Mouse (Mus musculus) limb, embryonic 14.5 days (tissue): Measurements from ENCODE around the gene Tomm34. TPM values are rescaled to one million over a fixed set of nuclear protein-coding genes. Genes with fewer than 3 reads are reported as not detected.

Experiments
- ATAC-seq: fragments of 200-750 bp; cut with Nextera tagmentation; 2 replicates; pipeline ENCODE4 v1.8.0; 2017; ENCODE audit warnings: low read depth, moderate number of reproducible peaks, moderate TSS enrichment; ENCODE audit not compliant: low FRiP score
- DNase-seq: peaks from one replicate; pipeline ENCODE4 v3.0.0-alpha.2; 2015; ENCODE audit warnings: low spot score
- H3K27ac ChIP-seq: fragments of 300-500 bp; sonication (generic); replicated peaks from 2 replicates; pipeline ENCODE4 v1.5.1; 2014; ENCODE audit warnings: low read depth, mild to moderate bottlenecking, low read length, moderate library complexity, mixed read lengths
- H3K27me3 ChIP-seq: fragments of 300-500 bp; sonication (generic); 2 replicates; pipeline ENCODE4 v1.6.1; 2014; ENCODE audit warnings: low read length, mixed read lengths; ENCODE audit not compliant: control insufficient read depth, insufficient read depth
- H3K36me3 ChIP-seq: fragments of 300-500 bp; sonication (generic); 2 replicates; pipeline ENCODE4 v1.6.1; 2014; ENCODE audit warnings: mild to moderate bottlenecking, low read length, moderate library complexity, mixed read lengths; ENCODE audit not compliant: control insufficient read depth, insufficient read depth
- H3K4me1 ChIP-seq: fragments of 300-500 bp; sonication (generic); 2 replicates; pipeline ENCODE4 v1.6.1; 2014; ENCODE audit warnings: antibody characterized with exemption, low read length, mixed read lengths; ENCODE audit not compliant: control insufficient read depth, insufficient read depth
- H3K4me2 ChIP-seq: fragments of 300-500 bp; sonication (generic); replicated peaks from 2 replicates; pipeline ENCODE4 v1.6.1; 2014; ENCODE audit warnings: low read depth, mild to moderate bottlenecking, low read length, moderate library complexity; ENCODE audit not compliant: severe bottlenecking
- H3K4me3 ChIP-seq: fragments of 300-500 bp; sonication (generic); replicated peaks from 2 replicates; pipeline ENCODE4 v1.5.1; 2014; ENCODE audit warnings: low read length
- H3K9ac ChIP-seq: fragments of 300-500 bp; sonication (generic); 2 replicates; pipeline ENCODE4 v1.6.1; 2014; ENCODE audit warnings: mild to moderate bottlenecking, low read depth, low read length, moderate library complexity; ENCODE audit not compliant: severe bottlenecking
- H3K9me3 ChIP-seq: fragments of 300-500 bp; sonication (generic); 2 replicates; pipeline ENCODE4 v1.6.1; 2016; ENCODE audit warnings: low read length; ENCODE audit not compliant: control insufficient read depth
- POLR2A ChIP-seq: fragments of 200-500 bp; IDR thresholded peaks from 2 replicates; pipeline ENCODE4 v1.8.0; 2012; ENCODE audit warnings: inconsistent platforms, mild to moderate bottlenecking, moderate library complexity, borderline replicate concordance; ENCODE audit not compliant: insufficient read depth, insufficient read length; ENCODE audit errors: extremely low read depth
- WGBS: fragments of 180-500 bp; shearing (Covaris S2); extraction: QIAGEN DNeasy Blood & Tissue Kit; methylation state at CpG from one replicate; pipeline ENCODE4 v1.1.7; 2014; 5-methylcytosine and 5-hydroxymethylcytosine counted together
- polyA plus RNA-seq, 2 experiments: library from polyadenylated mRNA; depleted of rRNA in 1 of 2; stranded (reverse) in 1 of 2; unstranded in 1 of 2; fragments of >200 nt; fragmentation: Nextera tagmentation in 1 of 2; extraction: Ambion mirVana in 1 of 2; gene quantifications; 2 replicates each; pipeline versions ENCODE4 v1.2.1 to v1.2.3; 2012 to 2014

Gene Tomm34
- polyA plus RNA-seq, 2 experiments = 39.1 to 50.1 TPM

DNA sequence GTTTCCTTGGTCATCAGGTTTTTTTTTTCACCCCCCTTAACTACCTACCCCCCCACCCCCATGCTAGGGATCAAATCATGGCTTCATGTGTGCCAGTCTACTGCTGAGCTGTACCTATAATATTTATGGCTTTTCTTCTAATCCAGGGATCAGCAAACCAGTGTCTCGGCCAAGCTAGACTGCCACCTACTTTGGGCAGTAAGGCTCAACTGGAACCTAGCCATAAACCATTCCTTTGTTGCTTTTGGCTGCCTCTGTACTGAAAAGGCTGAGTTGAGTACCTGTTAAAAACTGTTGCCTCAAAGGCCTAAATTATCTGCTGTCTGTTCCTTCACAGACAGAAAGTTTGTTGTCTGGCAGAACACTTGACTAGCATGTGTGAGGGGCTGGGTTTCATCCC, 31.0 kb upstream of the Tomm34 start:
- peaks cover 52% of the 10 kb centered on the region for H3K36me3 ChIP-seq
- H3K4me1 ChIP-seq = peaks cover 7% of the 10 kb centered on the region; the same call in 1 of the 2 replicates
- H3K27me3 ChIP-seq = no peaks in the 10 kb centered on the region
- 64% methylated on average over 1 of the region's 1 CpGs for WGBS
- no peak overlapping the region for H3K27ac ChIP-seq
- H3K9ac ChIP-seq = no peak overlapping the region
- DNase-seq (no peak), ATAC-seq (no peak)
- no peaks in the 10 kb centered on the region for H3K9me3 ChIP-seq
- no peak overlapping the region for H3K4me3 ChIP-seq
- no peak overlapping the region for H3K4me2 ChIP-seq
- TF ChIP-seq POLR2A = no peak

DNA sequence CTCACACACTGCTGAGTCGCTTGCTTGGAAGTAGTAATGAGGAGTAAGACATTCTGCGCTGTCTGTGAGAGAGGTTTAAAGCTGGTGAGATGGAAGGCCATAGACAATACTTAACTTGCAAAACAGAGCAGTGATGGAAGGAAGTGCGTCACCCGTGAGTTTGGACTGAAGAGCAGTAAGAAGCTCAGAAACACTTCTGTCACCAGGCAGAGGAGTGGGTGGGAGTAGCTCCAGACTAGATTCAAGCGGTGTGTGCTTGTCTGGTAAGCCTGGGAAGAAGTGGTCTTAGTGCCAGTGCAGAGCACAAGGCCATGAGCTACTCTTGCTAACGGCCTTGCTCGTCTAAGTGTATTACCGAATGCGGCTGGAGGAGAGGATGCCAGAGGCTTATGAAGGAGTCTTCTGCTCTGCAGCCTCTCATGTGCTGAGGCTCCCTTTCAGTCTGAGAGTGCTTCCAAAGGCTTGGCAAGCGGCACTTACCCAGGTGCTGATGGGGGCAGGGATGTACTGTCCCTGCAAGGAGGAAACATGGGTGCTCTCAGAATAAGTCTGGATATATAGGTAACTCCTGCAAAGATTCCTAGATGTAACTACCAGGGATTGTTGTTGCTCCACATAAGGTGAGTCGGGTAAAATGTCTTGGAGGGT, 27.8 kb upstream of the Tomm34 start:
- 93% methylated on average over 11 of the region's 11 CpGs for WGBS
- DNase-seq (no peak), ATAC-seq (no peak)
- H3K4me2 ChIP-seq = no peak overlapping the region
- H3K4me1 ChIP-seq = no peaks in the 10 kb centered on the region
- H3K27me3 ChIP-seq = no peaks in the 10 kb centered on the region
- TF ChIP-seq POLR2A = no peak
- H3K4me3 ChIP-seq = no peak overlapping the region
- H3K27ac ChIP-seq = no peak overlapping the region
- H3K36me3 ChIP-seq = peaks cover 58% of the 10 kb centered on the region
- H3K9me3 ChIP-seq = no peaks in the 10 kb centered on the region
- no peak overlapping the region for H3K9ac ChIP-seq

DNA sequence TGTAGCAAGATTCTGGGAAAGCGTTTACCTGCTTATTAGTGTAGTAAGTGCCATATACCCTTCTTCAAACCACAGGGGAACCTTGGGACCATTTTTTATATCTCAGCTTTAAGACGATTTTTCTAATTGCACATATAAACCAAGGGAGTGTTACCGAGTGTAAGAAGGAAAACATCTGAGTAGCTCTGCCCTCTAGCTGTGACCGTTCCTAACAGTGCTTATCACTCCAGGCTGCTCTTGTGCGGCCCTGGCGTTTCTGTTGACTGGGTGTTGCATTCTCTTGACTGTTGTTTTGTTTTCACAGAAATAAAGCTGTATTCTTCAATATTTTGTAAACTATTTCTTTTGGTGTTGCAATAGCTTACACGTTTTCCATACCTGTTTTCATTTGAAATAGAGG, 23.2 kb upstream of the Tomm34 start:
- Histone ChIP-seq H3K36me3 (peaks cover 44% of the 10 kb centered on the region), H3K9ac (no peak overlapping the region), H3K9me3 (no peaks in the 10 kb centered on the region), H3K4me1 (no peaks in the 10 kb centered on the region), H3K4me3 (no peak overlapping the region), H3K27ac (no peak overlapping the region), H3K4me2 (no peak overlapping the region), H3K27me3 (no peaks in the 10 kb centered on the region)
- no peak for DNase-seq
- ATAC-seq = no peak
- WGBS = 78% methylated on average over 7 of the region's 7 CpGs
- TF ChIP-seq POLR2A = no peak

DNA sequence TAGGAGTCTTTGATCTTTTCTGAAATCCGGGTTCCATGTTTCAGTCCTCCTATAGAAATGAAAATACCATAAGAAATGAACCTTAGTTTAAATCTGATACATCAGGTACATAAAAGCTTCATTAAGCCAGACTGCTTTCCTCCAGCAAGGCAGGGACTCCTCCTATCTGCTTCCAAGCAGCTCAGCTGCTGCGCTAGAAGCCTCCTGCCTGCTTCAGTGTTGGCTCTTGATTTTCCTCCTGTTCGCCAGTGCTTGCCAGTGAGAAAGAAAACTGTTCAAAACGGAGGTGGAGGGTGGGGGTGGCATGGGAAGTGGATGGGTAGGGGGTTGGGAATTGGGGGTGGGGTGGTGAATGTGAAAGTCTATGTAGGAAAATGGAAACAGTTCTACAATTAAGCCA, 18.5 kb upstream of the Tomm34 start:
- Histone ChIP-seq H3K4me1 (no peaks in the 10 kb centered on the region), H3K9me3 (no peaks in the 10 kb centered on the region), H3K36me3 (peaks cover 54% of the 10 kb centered on the region), H3K27me3 (no peaks in the 10 kb centered on the region), H3K27ac (no peak overlapping the region), H3K9ac (no peak overlapping the region), H3K4me3 (no peak overlapping the region), H3K4me2 (no peak overlapping the region)
- ATAC-seq (no peak), DNase-seq (no peak)
- no peak for TF ChIP-seq POLR2A
- 91% methylated on average over 4 of the region's 4 CpGs for WGBS

DNA sequence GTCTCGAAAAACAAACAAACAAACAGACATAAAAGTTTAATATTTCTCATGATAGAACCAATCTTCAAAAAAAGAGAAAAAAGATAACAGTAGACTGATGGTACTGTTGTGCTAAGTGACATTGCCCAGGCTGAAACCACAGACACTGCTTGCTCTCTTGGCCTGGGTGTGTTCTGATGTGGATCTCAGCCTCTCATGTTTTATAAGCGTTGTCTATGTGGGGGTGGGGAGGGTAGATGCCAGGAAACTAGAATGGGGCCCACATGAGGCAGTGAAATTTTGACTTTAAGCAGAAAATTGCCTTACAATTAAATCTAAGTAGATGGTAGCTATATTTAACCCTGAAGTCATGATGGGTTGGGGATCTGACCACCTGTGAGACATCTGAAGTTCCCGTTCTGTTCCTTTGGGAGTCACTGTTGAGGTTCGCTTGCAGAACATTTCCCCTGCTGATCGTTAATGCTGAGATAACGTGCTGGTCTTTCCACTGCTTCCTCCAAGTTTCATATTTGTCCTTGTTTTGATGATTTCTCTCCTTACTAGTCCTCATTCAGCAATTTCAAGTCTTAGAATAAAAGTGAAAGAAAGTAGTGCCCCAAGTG, 16.5 kb upstream of the Tomm34 start:
- no peak overlapping the region for H3K4me3 ChIP-seq
- H3K4me1 ChIP-seq = no peaks in the 10 kb centered on the region
- no peaks in the 10 kb centered on the region for H3K27me3 ChIP-seq
- H3K9ac ChIP-seq = no peak overlapping the region
- H3K9me3 ChIP-seq = no peaks in the 10 kb centered on the region
- TF ChIP-seq POLR2A = no peak
- WGBS = 90% methylated on average over 6 of the region's 6 CpGs
- no peak overlapping the region for H3K4me2 ChIP-seq
- H3K27ac ChIP-seq = no peak overlapping the region
- ATAC-seq = no peak
- DNase-seq = no peak
- H3K36me3 ChIP-seq = peaks cover 67% of the 10 kb centered on the region

DNA sequence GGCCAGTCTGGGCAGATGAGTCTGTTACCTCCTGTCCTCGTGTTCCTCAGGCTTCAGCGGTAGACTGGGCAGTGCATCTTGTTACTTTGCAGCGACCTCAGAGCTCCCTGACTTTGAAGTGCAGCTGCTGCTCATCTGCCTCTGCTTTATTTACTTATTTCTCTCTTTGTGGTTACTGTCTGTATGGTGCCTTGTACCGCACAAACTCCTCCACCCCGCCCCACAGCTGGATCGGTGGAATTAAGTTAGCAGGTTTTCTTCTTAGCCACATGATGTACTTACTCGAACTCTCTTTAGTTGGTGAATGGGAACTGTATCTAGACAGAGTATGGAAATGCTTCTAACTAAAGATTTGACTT, 13.4 kb upstream of the Tomm34 start:
- no peak overlapping the region for H3K4me3 ChIP-seq
- no peaks in the 10 kb centered on the region for H3K27me3 ChIP-seq
- no peak overlapping the region for H3K4me2 ChIP-seq
- peaks cover 87% of the 10 kb centered on the region for H3K36me3 ChIP-seq
- TF ChIP-seq POLR2A = no peak
- no peak for DNase-seq
- H3K9ac ChIP-seq = no peak overlapping the region
- 90% methylated on average over 7 of the region's 7 CpGs for WGBS
- no peak for ATAC-seq
- no peak overlapping the region for H3K27ac ChIP-seq
- no peaks in the 10 kb centered on the region for H3K9me3 ChIP-seq
- H3K4me1 ChIP-seq = no peaks in the 10 kb centered on the region
